Mouse (Mus musculus): ENCODE results near the gene Frmpd4.

Gene Frmpd4

GRCm38 (mm10) chrX:167552827-167553226 is 1024.2 kb downstream of the Frmpd4 start:
- no peak for DNase-seq (ENCODE audit: low spot score)

- DNase-seq (ENCODE audit: low spot score): no peak
Observed at GRCm38 (mm10) chrX:167523151-167523550, 1053.9 kb downstream of the Frmpd4 start.

- no peak for DNase-seq (ENCODE audit: low spot score)
Observed at GRCm38 (mm10) chrX:167522528-167522927, 1054.5 kb downstream of the Frmpd4 start.

DNA sequence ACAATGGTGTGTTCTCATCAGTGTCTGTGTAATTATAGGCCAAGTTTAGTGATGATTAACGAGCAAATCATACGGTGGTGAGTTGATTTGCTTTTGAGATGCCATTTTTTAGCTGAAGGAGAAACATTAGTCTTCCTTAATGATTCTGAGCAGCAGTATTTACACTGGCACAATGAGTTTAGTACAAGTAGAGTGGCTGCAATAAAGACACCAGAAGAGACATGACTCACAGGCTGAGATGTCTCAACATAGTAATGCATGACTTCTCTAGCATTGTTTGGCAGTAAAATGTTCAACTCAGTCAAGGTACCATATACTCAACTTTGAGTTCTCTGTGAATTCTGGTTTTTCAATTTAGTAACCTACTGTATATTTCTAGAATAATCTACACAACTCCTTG is 1058.6 kb downstream of the Frmpd4 start:
- no peak for DNase-seq (ENCODE audit: low spot score)

DNA sequence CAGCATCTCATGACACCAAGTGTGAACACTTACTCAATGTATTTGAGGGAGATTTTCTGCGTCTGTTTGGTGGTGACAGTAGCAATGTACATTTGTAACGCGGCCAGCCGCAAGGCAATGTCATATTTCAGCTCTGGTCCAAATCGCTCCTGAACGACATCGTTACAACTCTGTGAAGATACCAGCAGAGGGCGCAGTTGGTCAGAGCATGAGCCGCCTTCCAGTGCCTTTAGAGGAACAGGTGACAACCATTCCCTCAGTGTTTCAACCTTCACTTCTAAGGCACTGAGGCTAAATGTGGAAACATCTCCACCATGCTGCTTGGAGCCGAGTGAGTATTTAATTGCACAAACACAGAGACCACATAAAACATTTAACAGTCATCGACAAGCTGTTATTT is 1079.3 kb downstream of the Frmpd4 start:
- peak; percentile 64 for DNase-seq (ENCODE audit: low spot score)

GRCm38 (mm10) chrX:167492265-167492664 is 1084.8 kb downstream of the Frmpd4 start:
- DNase-seq (ENCODE audit: low spot score): no peak

GRCm38 (mm10) chrX:167491589-167492207 is 1085.3 kb downstream of the Frmpd4 start:
- DNase-seq (ENCODE audit: low spot score): no peak

DNA sequence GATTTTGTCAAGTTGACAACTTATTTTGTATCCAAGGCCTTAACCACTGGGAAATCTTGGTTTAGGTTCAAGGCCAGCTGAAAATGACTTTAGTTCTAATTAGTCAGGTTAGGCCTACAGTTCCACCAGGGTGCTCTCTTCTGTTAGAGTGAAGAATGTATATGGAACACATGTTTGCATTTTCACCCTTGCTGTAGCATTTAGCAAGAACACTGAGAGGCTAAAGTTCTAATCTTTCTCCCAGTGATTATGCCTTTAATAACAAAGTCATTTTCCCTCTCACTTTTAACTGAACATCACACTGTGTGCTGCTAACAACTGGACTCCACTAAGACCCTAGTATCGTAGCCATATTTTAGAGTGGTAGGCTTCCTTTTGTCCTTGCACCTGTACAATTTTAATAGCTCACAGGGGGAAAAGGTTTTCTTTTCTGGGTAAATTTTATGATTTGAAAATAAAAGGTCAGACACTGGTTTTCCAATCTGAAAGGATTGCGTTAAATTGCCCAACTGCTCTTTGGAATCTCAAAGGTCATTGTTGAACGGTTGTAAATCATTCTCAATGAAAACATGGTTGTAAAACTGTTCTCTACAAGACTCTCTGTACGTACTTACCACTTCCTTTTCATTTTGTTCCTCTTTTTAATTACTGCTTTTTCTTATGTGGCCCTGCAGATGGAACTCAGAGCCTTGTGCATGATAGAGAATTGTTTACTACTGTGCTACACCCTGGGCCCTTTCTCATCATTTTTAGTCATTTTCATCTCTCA is 1093.4 kb downstream of the Frmpd4 start:
- DNase-seq (ENCODE audit: low spot score): no peak

DNA sequence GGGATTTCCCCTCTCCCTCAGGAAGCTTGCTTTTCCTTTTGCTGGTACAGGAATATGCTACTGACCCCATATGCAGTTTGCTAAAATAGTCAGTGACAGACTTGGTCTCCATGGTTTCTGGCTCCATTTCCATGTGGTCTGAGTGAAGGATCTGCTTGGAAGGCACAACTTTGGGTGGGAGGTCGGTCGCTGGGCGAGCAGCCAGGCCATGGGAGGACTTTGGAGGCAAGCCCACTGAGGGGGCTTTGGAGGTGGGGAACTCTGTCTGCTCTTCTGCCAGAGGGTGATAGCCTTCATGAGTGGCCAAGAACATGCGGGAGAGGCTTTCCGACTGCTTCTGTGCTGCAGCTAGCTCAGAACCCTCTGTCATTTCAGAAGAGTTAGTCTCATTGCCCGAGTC is 1099.4 kb downstream of the Frmpd4 start:
- no peak for DNase-seq (ENCODE audit: low spot score)

GRCm38 (mm10) chrX:167434883-167435282 is 1142.1 kb downstream of the Frmpd4 start:
- no peak for DNase-seq (ENCODE audit: low spot score)

GRCm38 (mm10) chrX:167433950-167434349 is 1143.1 kb downstream of the Frmpd4 start:
- no peak for DNase-seq (ENCODE audit: low spot score)
